Mouse (Mus musculus): Measurements from ENCODE around the gene Vnn3. TPM values are rescaled to one million over a fixed set of nuclear protein-coding genes. Genes with fewer than 3 reads are reported as not detected.
A peak's percentile ranks its signal among the peaks of the same experiment; 100 is the strongest.

Gene Vnn3
- total RNA-seq, 2 experiments from 2014 or later = 0.28 TPM; not detected in 1

GRCm38 (mm10) chr10:23886060-23886459 is 34.8 kb downstream of the Vnn3 start:
- intact Hi-C loops (cut with DNase I) = no loop called here
- DNase-seq = no peak

- no peak for DNase-seq
- intact Hi-C loops (cut with DNase I) = no loop called here
These were observed 41.7 kb downstream of the Vnn3 start for GRCm38 (mm10) chr10:23892987-23893386.

DNA sequence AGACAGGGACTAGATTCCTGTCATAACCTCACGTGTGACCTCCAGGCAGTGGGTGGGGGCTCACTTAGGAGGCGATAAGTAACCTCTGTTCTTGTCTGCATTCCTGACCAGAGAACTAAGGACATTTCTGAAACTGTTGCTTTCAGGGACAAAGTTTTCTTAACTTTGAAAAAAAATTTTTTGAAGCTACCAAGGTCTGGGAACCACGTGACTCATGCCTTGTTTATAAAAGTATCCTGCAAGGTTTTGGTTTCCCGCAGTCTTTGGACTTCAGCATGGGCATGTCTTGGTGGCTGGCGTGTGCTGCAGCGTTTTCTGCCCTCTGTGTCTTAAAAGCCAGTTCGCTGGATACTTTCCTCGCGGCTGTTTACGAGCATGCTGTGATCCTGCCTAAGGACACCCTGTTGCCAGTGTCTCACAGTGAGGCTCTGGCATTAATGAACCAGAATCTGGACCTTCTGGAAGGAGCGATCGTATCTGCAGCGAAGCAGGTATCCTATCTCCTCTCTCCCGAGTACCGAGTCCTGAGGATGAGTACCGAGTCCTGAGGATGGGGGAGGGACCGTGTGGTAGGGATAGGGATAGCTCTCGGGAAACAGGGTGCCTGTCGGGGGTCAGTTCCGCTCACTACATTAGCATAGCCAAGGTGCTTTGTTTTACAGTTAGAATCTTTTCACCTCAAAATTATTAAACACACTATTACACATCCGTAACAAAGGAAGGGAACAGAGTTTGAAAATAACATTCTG is 43.5 kb downstream of the Vnn3 start, which contains the start of gene Vnn1:
Vnn1 (plus strand) TSS at position 88 of the 749 bp plus-strand sequence.
- intact Hi-C loops (cut with DNase I) = no loop called here
- DNase-seq = peak in 1 of 2 experiments; percentile 3

- intact Hi-C loops (cut with DNase I) = no loop called here
- no peak for DNase-seq
These were observed 44.1 kb downstream of the Vnn3 start for GRCm38 (mm10) chr10:23895376-23895775.

GRCm38 (mm10) chr10:23901119-23901518 is 49.9 kb downstream of the Vnn3 start:
- intact Hi-C loops (cut with DNase I) = no loop called here

GRCm38 (mm10) chr10:23905661-23906060 is 54.4 kb downstream of the Vnn3 start:
- DNase-seq = no peak
- intact Hi-C loops (cut with DNase I) = no loop called here

More at GRCm38 (mm10) chr10:23901119-23901518, 49.9 kb downstream of the Vnn3 start:
- no peak for DNase-seq

Other genes starting within 250 kb of the Vnn3 start
- 100 to 1,000 TPM; 199 to 263 TPM for gene Rps12, start 64.2 kb upstream of the Vnn3 start, total RNA-seq (2021)
- gene Slc18b1, start 54.5 kb upstream of the Vnn3 start, total RNA-seq (2021) = 1 to 10 TPM; 6.3 to 8.0 TPM
- under 1 TPM; 0.51 to 0.83 TPM for gene Vnn1, start 43.2 kb downstream of the Vnn3 start, total RNA-seq (2021)
- gene Taar1, start 68.9 kb downstream of the Vnn3 start, total RNA-seq (2021) = not detected
- not detected for gene Taar2, start 87.1 kb downstream of the Vnn3 start, total RNA-seq (2021)
- not detected for gene Taar3, start 98.1 kb downstream of the Vnn3 start, total RNA-seq (2021)
- not detected for gene Taar4, start 109.0 kb downstream of the Vnn3 start, total RNA-seq (2021)
- gene Taar5, start 119.2 kb downstream of the Vnn3 start, total RNA-seq (2021) = not detected
- not detected for gene Taar6, start 134.2 kb downstream of the Vnn3 start, total RNA-seq (2021)
- not detected for gene Taar7a, start 142.0 kb downstream of the Vnn3 start, total RNA-seq (2021)
- gene Taar7b, start 148.5 kb downstream of the Vnn3 start, total RNA-seq (2021) = not detected
- gene Taar7d, start 175.8 kb downstream of the Vnn3 start, total RNA-seq (2021) = not detected
- not detected for gene Taar7e, start 186.2 kb downstream of the Vnn3 start, total RNA-seq (2021)
- not detected for gene Taar7f, start 198.0 kb downstream of the Vnn3 start, total RNA-seq (2021)
- gene Taar8a, start 225.0 kb downstream of the Vnn3 start, total RNA-seq (2021) = not detected
- gene Taar8b, start 240.8 kb downstream of the Vnn3 start, total RNA-seq (2021) = not detected